Mouse (Mus musculus) neutrophil, adult 65 days (primary cell): ENCODE data around the gene Cox16. TPM values are rescaled to one million over a fixed set of nuclear protein-coding genes. Genes with fewer than 3 reads are reported as not detected.

Source experiments
- total RNA-seq: library from RNA; stranded (reverse); gene quantifications from 2 replicates; pipeline ENCODE4 v1.2.4, GENCODE M21; 2023

Cox16 gene
- total RNA-seq, result 26.2 and 27.1 TPM in 2 replicates

GRCm38 (mm10) chr12:81484727-81485191, at the start of gene Cox16:
Gene Cox16 (minus strand): TSS chr12:81485127.

GRCm38 (mm10) chr12:81532316-81533028, 47.5 kb upstream of the Cox16 start, which contains the start of the genes Gm20498 and Synj2bp:
Gene Gm20498 (minus strand): TSS chr12:81532905.
Gene Synj2bp (minus strand): TSS chr12:81532911.

GRCm38 (mm10) chr12:81421846-81422245, 63.1 kb downstream of the Cox16 start, which contains the start of gene Adam4:
Gene Adam4 (minus strand): TSS chr12:81421946.

GRCm38 (mm10) chr12:81379364-81379763, 105.6 kb downstream of the Cox16 start, which contains the start of gene Gm4787:
Gene Gm4787 (minus strand): TSS chr12:81379464.

GRCm38 (mm10) chr12:81332875-81333421, 152.0 kb downstream of the Cox16 start, which contains the start of gene Slc8a3:
Gene Slc8a3 (minus strand): TSS chr12:81333180.

Other genes with a start within 250 kb of the Cox16 start
- 0.09 TPM in 1 of 2 replicates, not detected in the other for gene Slc8a3, start 151.9 kb downstream of the Cox16 start, total RNA-seq
- gene Gm4787, start 105.7 kb downstream of the Cox16 start, total RNA-seq, result 0.19 TPM in 1 of 2 replicates, not detected in the other
- gene Adam4, start 63.2 kb downstream of the Cox16 start, total RNA-seq, result 0.41 and 0.69 TPM in 2 replicates
- gene Gm20498, start 47.8 kb upstream of the Cox16 start, total RNA-seq, result 3.5 and 6.5 TPM in 2 replicates
- gene Synj2bp, start 47.8 kb upstream of the Cox16 start, total RNA-seq, result 7.5 and 10.9 TPM in 2 replicates
- not detected in 2 replicates for gene Adam21, start 83.3 kb upstream of the Cox16 start, total RNA-seq
- gene Med6, start 109.9 kb upstream of the Cox16 start, total RNA-seq, result 40.7 and 54.1 TPM in 2 replicates
- not detected in 2 replicates for gene Ttc9, start 146.1 kb upstream of the Cox16 start, total RNA-seq